Mouse (Mus musculus) liver, embryonic 14.5 days (tissue): ENCODE results near the gene Stk24. TPM values are rescaled to one million over a fixed set of nuclear protein-coding genes. Genes with fewer than 3 reads are reported as not detected.

ENCODE experiments used
- ATAC-seq: fragments of 200-750 bp; cut with Nextera tagmentation; 2 replicates; pipeline ENCODE4 v1.8.0; 2017; ENCODE audit warnings: moderate number of reproducible peaks, mild to moderate bottlenecking, moderate library complexity; ENCODE audit not compliant: insufficient read depth
- DNase-seq, 3 experiments: peaks; one replicate each; pipeline ENCODE4 v3.0.0-alpha.2; 2012 to 2013; ENCODE audit warnings: low read depth in 3 of 3, low spot score in 3 of 3
- H3K27ac ChIP-seq: fragments of 300-500 bp; sonication (generic); 2 replicates; pipeline ENCODE4 v1.5.1; 2014; ENCODE audit warnings: moderate library complexity, mild to moderate bottlenecking, control low read depth, inconsistent platforms
- H3K27me3 ChIP-seq: fragments of 300-500 bp; sonication (generic); 2 replicates; pipeline ENCODE4 v1.6.1; 2014; ENCODE audit warnings: mild to moderate bottlenecking, low read length, moderate library complexity; ENCODE audit not compliant: control insufficient read depth, insufficient read depth
- H3K36me3 ChIP-seq: fragments of 300-500 bp; sonication (generic); replicated peaks from 2 replicates; pipeline ENCODE4 v1.6.1; 2014; ENCODE audit warnings: low read depth; ENCODE audit not compliant: control insufficient read depth, insufficient read depth
- H3K4me1 ChIP-seq, 2 experiments: fragments of 200-500 bp in 1 of 2; fragments of 300-500 bp in 1 of 2; sonication (generic) in 1 of 2; replicated peaks; 2 replicates each; pipeline ENCODE4 v1.6.1; 2012 to 2014; ENCODE audit warnings: antibody characterized with exemption in 1 of 2, inconsistent platforms in 1 of 2, low read length in 1 of 2; ENCODE audit not compliant: control insufficient read depth in 2 of 2, insufficient read depth in 2 of 2
- H3K4me2 ChIP-seq: fragments of 300-500 bp; sonication (generic); 2 replicates; pipeline ENCODE4 v1.6.1; 2014; ENCODE audit warnings: low read depth, mild to moderate bottlenecking, control low read depth, moderate library complexity
- H3K4me3 ChIP-seq, 2 experiments: fragments of 200-500 bp in 1 of 2; fragments of 300-500 bp in 1 of 2; sonication (generic) in 1 of 2; 2 replicates each; pipeline ENCODE4 v1.5.1; 2012 to 2014; ENCODE audit warnings: low read depth in 2 of 2, low read length in 2 of 2, mild to moderate bottlenecking in 2 of 2, control low read depth in 1 of 2, inconsistent platforms in 1 of 2, moderate library complexity in 1 of 2; ENCODE audit not compliant: insufficient read depth in 1 of 2
- H3K9ac ChIP-seq: fragments of 300-500 bp; sonication (generic); replicated peaks from 2 replicates; pipeline ENCODE4 v1.6.1; 2014; ENCODE audit warnings: mild to moderate bottlenecking, control low read depth, moderate library complexity
- H3K9me3 ChIP-seq: fragments of 300-500 bp; sonication (generic); 2 replicates; pipeline ENCODE4 v1.6.1; 2016; ENCODE audit warnings: low read length, mixed read lengths; ENCODE audit not compliant: control insufficient read depth
- CTCF ChIP-seq: IDR thresholded peaks from 2 replicates; pipeline ENCODE4 v1.5.1; 2016; ENCODE audit warnings: antibody characterized with exemption, low read depth, control low read depth
- EP300 ChIP-seq: IDR thresholded peaks from 2 replicates; pipeline ENCODE4 v1.6.1; 2016; ENCODE audit warnings: antibody characterized with exemption, low read depth
- WGBS: fragments of 180-500 bp; shearing (Covaris S2); extraction: QIAGEN DNeasy Blood & Tissue Kit; methylation state at CpG from one replicate; pipeline ENCODE4 v1.1.7; 2014; ENCODE audit not compliant: insufficient replicate concordance; 5-methylcytosine and 5-hydroxymethylcytosine counted together
- polyA plus RNA-seq, 2 experiments: library from polyadenylated mRNA; depleted of rRNA in 1 of 2; stranded (reverse) in 1 of 2; unstranded in 1 of 2; fragments of >200 nt; fragmentation: Nextera tagmentation in 1 of 2; extraction: Ambion mirVana in 1 of 2; gene quantifications; 2 replicates each; pipeline versions ENCODE4 v1.2.1 to v1.2.3; 2012 to 2014

The Stk24 gene
- polyA plus RNA-seq, 2 experiments = 22.5 to 31.0 TPM

DNA sequence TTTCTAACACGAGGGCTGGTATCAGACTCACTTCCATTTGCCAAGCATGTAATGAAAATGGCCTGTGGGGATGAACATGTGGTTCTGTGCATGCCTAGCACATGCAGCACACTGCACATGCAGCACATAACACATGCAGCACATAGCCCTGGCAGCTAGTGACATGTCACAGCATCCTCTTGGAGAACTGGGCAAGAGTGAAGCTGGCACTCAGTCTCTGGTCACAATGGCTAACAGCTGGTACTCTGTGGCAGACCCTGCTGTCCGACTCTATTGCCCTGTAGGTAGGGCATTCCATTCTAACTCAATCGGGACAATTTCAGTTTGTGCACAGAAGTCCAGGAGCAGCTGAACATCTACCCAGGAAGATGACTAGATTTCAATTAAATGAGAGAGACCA, 36.9 kb downstream of the Stk24 start:
- H3K27ac ChIP-seq = no peak overlapping the region
- no peak overlapping the region for H3K4me2 ChIP-seq
- no peak overlapping the region for H3K9ac ChIP-seq
- no peaks in the 10 kb centered on the region for H3K27me3 ChIP-seq
- no peak for TF ChIP-seq EP300
- no peak for TF ChIP-seq CTCF
- no peak for DNase-seq
- ATAC-seq = no peak
- peaks cover 8 to 21% of the 10 kb centered on the region in 2 experiments for H3K4me1 ChIP-seq
- no peaks in the 10 kb centered on the region for H3K9me3 ChIP-seq
- 70% methylated on average over 3 of the region's 3 CpGs for WGBS
- H3K4me3 ChIP-seq = no peak overlapping the region
- H3K36me3 ChIP-seq = no peaks in the 10 kb centered on the region

GRCm38 (mm10) chr14:121339951-121340401, 39.8 kb downstream of the Stk24 start:
- 0 out of 2 replicates have a peak, but pooled peaks have one; percentile 17 for ATAC-seq
- TF ChIP-seq EP300 = no peak
- TF ChIP-seq CTCF = no peak
- WGBS = 72% methylated on average over 8 of the region's 8 CpGs
- Histone ChIP-seq H3K9me3 (no peaks in the 10 kb centered on the region), H3K4me1 (peaks cover 0 to 2% of the 10 kb centered on the region in 2 experiments; a peak in 1 of 4 replicates), H3K36me3 (peaks cover 23% of the 10 kb centered on the region), H3K9ac (no peak overlapping the region), H3K27me3 (no peaks in the 10 kb centered on the region), H3K4me3 (no peak overlapping the region), H3K27ac (no peak overlapping the region), H3K4me2 (no peak overlapping the region)
- DNase-seq = no peak

- Histone ChIP-seq H3K4me3 (no peak overlapping the region), H3K4me1 (0 out of 4 replicates have a peak, but pooled peaks cover 0 to 2% of the 10 kb centered on the region in 2 experiments), H3K27ac (no peak overlapping the region), H3K4me2 (no peak overlapping the region), H3K36me3 (peaks cover 23% of the 10 kb centered on the region), H3K27me3 (no peaks in the 10 kb centered on the region), H3K9me3 (no peaks in the 10 kb centered on the region), H3K9ac (no peak overlapping the region)
- DNase-seq = no peak
- TF ChIP-seq EP300 (no peak), CTCF (no peak)
- no peak for ATAC-seq
- 87% methylated on average over 18 of the region's 18 CpGs for WGBS
Observed at GRCm38 (mm10) chr14:121338819-121339573, 40.8 kb downstream of the Stk24 start.

DNA sequence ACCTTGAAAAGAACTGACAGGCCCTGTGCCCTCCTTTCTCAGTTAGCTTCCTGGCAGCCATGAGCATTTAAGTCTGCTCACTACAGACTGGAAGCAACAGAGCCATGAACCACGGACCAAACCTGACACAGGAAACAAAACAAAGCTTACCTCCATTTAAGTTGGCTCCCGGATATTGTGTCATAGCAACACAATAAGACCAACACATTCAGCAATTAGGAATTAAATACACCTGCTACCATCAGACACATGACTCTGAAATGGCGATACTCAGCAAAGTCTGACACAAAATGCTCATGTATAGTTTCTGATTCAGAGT, 49.8 kb downstream of the Stk24 start:
- Histone ChIP-seq H3K9me3 (no peaks in the 10 kb centered on the region), H3K27ac (no peak overlapping the region), H3K36me3 (peaks cover 3% of the 10 kb centered on the region; the same call in 1 of the 2 replicates), H3K4me1 (peaks cover 0 to 17% of the 10 kb centered on the region in 2 experiments; a peak in 3 of 4 replicates), H3K27me3 (no peaks in the 10 kb centered on the region), H3K4me3 (no peak overlapping the region), H3K4me2 (no peak overlapping the region), H3K9ac (no peak overlapping the region)
- no peak for ATAC-seq
- no peak for DNase-seq
- TF ChIP-seq EP300 = no peak
- TF ChIP-seq CTCF = no peak
- 69% methylated on average over 3 of the region's 3 CpGs for WGBS

DNA sequence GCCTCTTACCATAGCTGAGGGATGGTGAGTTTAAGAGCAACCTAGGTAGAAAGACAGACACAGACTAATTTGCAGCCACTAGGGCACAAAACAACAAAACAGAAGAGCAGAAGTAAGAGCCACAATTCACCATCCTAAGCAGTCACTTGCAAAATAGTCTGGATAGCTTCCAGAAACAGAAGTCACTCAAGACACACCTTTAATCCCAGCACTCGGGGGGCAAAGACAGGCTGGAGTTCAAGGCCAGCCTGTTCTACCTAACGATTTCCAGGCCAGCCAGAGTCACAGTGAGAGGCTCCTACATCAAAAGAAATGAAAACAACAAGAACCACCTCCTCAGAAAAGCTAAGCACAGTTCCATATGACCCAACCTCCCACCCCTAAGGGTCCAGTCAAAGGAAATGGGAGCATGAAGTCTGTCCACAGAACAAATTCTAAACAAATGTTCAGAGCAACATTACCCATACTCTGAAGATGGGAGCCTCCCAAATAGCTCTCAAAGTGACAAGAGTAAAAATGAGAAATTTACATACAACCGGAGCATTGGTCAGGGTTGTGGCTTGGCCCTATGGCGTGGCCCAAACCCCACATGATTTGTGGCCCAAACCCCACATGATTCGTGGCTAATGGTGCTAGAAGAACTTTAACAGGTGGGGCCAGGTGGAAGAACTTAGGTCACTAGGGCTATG, 50.3 kb downstream of the Stk24 start:
- Histone ChIP-seq H3K4me2 (no peak overlapping the region), H3K27ac (no peak overlapping the region), H3K36me3 (peaks cover 3% of the 10 kb centered on the region; the same call in 1 of the 2 replicates), H3K9me3 (no peaks in the 10 kb centered on the region), H3K9ac (no peak overlapping the region), H3K4me3 (no peak overlapping the region), H3K27me3 (no peaks in the 10 kb centered on the region), H3K4me1 (peaks cover 0 to 19% of the 10 kb centered on the region in 2 experiments; a peak in 3 of 4 replicates)
- TF ChIP-seq CTCF = no peak
- no peak for TF ChIP-seq EP300
- WGBS = 62% methylated on average over 5 of the region's 5 CpGs
- DNase-seq = no peak
- ATAC-seq = no peak
